Mouse (Mus musculus) inflammation-experienced regulatory T-cells (primary cell): ENCODE measurements around the gene Map1lc3b. TPM values are rescaled to one million over a fixed set of nuclear protein-coding genes. Genes with fewer than 3 reads are reported as not detected.

Experiments used
- polyA plus RNA-seq, 2 experiments: library from polyadenylated mRNA; unstranded; fragments of 100-300 nt; shearing (Covaris generic); gene quantifications; one replicate each; pipeline ENCODE4 v1.2.1; 2017

Gene Map1lc3b
- 100 to 1,000 TPM; 231 to 284 TPM for polyA plus RNA-seq

GRCm38 (mm10) chr8:121590203-121591177 is at the start of gene Map1lc3b:
Gene Map1lc3b (plus strand): TSS chr8:121590361.

DNA sequence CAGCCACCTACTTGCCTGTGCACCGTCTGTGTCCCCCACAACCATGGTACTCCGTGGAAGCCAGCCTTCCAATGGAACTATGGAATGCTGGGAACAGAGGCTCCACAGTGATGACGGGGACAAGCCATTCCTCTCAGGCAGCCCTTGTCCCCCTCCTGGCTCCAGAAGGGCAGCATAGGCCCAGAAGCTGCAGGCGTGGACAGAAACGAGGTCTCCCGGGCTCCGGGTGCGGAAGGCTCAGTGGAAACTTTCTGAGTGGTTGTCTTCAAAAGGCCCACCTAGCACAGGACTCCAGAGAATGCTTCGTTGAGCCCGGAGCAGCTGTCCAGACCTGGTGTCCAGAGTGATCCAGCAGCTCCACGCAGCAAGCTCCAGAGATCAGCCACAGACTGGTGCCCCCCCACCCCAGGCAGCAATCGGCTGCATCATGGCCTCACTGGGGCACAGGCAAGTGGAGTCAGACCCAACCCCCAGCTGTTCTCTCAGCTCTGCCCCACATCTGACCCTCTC is 45.8 kb upstream of the Map1lc3b start, which contains the start of gene 1700018B08Rik:
Gene 1700018B08Rik (minus strand): TSS at position 45 of the 510 bp plus-strand sequence.

GRCm38 (mm10) chr8:121578676-121579451 is 11.3 kb upstream of the Map1lc3b start, which contains the start of gene Fbxo31:
Gene Fbxo31 (minus strand): TSS chr8:121578806.

Other genes with a start within 250 kb of the Map1lc3b start
- gene 1700018B08Rik, start 46.0 kb upstream of the Map1lc3b start, polyA plus RNA-seq, result under 1 TPM in 1 of 2 experiments, not detected in 1; 0.78 TPM
- 10 to 100 TPM; 31.7 to 42.2 TPM for gene Fbxo31, start 11.6 kb upstream of the Map1lc3b start, polyA plus RNA-seq
- gene Zcchc14, start 62.5 kb downstream of the Map1lc3b start, polyA plus RNA-seq, result 1 to 10 TPM in 1 of 2 experiments, under 1 TPM in 1; 0.19 to 2.8 TPM
- under 1 TPM; 0.33 to 0.67 TPM for gene Jph3, start 139.3 kb downstream of the Map1lc3b start, polyA plus RNA-seq
- gene Klhdc4, start 239.2 kb downstream of the Map1lc3b start, polyA plus RNA-seq, result 10 to 100 TPM; 38.8 to 39.7 TPM